Mouse (Mus musculus): ENCODE measurements at regions not wholly inside any gene's neighbourhood (a gene's known extent, or its start where the extent isn't known, plus 50 kb on each side); places are given as distances from the start of the nearest gene placed in this dataset.

- no peaks in the 10 kb centered on the region for H3K36me3 ChIP-seq (ENCODE audit: control insufficient read depth, insufficient read depth, low read length)
- no peak for DNase-seq (ENCODE audit: low spot score)
- no peaks in the 10 kb centered on the region for H3K27me3 ChIP-seq (replicated peaks; ENCODE audit: control insufficient read depth, insufficient read depth, low read length)
- H3K9me3 ChIP-seq (ENCODE audit: control insufficient read depth, low read length): no peaks in the 10 kb centered on the region
- ATAC-seq (replicated peaks; ENCODE audit: low FRiP score): no peak
- no peak overlapping the region for H3K9ac ChIP-seq (ENCODE audit: low read depth, low read length)
- no peak overlapping the region for H3K4me3 ChIP-seq (ENCODE audit: low read depth, low read length)
- H3K4me2 ChIP-seq: no peak overlapping the region
- H3K27ac ChIP-seq (ENCODE audit: low read depth, low read length): no peak overlapping the region
- no peaks in the 10 kb centered on the region for H3K4me1 ChIP-seq (replicated peaks; ENCODE audit: control insufficient read depth, insufficient read depth, low read length)
- 45% methylated on average over 4 of the region's 4 CpGs for WGBS
Observed at GRCm38 (mm10) chr2:107175721-107176120, 114.7 kb upstream of the Kcna4 start.

DNA sequence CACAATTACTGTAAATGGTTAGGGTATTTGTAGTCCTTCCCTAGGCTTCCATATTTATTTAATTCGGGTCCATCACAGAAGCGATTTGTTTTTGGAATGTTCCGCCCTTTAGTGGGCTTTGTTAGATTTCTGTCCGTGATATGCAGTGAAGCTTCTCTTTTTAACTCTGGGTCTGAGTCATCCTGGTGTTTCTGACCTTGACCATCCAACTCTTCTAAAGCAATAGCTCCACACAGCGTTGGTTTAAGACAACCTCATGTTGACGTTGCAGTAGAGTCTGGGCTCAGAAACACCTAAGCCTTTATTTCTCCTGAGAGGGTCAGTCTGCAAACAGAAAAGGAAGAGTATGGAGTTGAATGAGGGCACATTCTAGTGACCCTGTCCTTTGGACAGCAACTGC is 107.4 kb upstream of the Kcna4 start:
- no peaks in the 10 kb centered on the region for H3K36me3 ChIP-seq (ENCODE audit: control insufficient read depth, insufficient read depth, low read length)
- DNase-seq (ENCODE audit: low spot score) (no peak), ATAC-seq (replicated peaks; ENCODE audit: low FRiP score) (no peak)
- H3K4me2 ChIP-seq: no peak overlapping the region
- H3K27me3 ChIP-seq (replicated peaks; ENCODE audit: control insufficient read depth, insufficient read depth, low read length): no peaks in the 10 kb centered on the region
- H3K9me3 ChIP-seq (ENCODE audit: control insufficient read depth, low read length): no peaks in the 10 kb centered on the region
- H3K9ac ChIP-seq (ENCODE audit: low read depth, low read length): no peak overlapping the region
- no peak overlapping the region for H3K4me3 ChIP-seq (ENCODE audit: low read depth, low read length)
- no peak overlapping the region for H3K27ac ChIP-seq (ENCODE audit: low read depth, low read length)
- no peaks in the 10 kb centered on the region for H3K4me1 ChIP-seq (replicated peaks; ENCODE audit: control insufficient read depth, insufficient read depth, low read length)
- WGBS: 75% methylated on average over 6 of the region's 6 CpGs

DNA sequence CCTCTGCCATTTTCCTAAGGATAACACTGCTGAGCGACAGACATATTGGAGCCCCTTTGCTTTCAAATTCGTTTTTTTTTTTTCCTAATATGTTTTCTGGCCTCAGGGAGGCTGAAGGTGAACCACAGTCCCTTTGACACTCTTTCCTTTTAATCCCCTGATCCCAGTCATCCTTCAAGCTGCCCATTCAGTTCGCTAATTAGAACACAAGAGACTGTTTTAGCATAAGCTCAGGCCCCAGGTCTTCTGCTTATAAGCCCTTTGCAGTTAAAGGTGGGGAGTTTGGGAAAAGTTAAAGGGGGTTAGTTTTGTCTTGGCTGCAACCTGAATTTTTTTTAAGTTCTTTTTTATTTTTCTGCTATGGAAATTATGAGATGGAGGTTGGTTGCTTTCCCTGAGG is 105.6 kb upstream of the Kcna4 start:
- no peaks in the 10 kb centered on the region for H3K36me3 ChIP-seq (ENCODE audit: control insufficient read depth, insufficient read depth, low read length)
- no peak overlapping the region for H3K27ac ChIP-seq (ENCODE audit: low read depth, low read length)
- H3K4me1 ChIP-seq (replicated peaks; ENCODE audit: control insufficient read depth, insufficient read depth, low read length): no peaks in the 10 kb centered on the region
- H3K9ac ChIP-seq (ENCODE audit: low read depth, low read length): no peak overlapping the region
- H3K27me3 ChIP-seq (replicated peaks; ENCODE audit: control insufficient read depth, insufficient read depth, low read length): no peaks in the 10 kb centered on the region
- WGBS: 56% methylated on average over 3 of the region's 3 CpGs
- ATAC-seq (replicated peaks; ENCODE audit: low FRiP score): no peak
- H3K9me3 ChIP-seq (ENCODE audit: control insufficient read depth, low read length): no peaks in the 10 kb centered on the region
- no peak overlapping the region for H3K4me3 ChIP-seq (ENCODE audit: low read depth, low read length)
- no peak for DNase-seq (ENCODE audit: low spot score)
- no peak overlapping the region for H3K4me2 ChIP-seq

DNA sequence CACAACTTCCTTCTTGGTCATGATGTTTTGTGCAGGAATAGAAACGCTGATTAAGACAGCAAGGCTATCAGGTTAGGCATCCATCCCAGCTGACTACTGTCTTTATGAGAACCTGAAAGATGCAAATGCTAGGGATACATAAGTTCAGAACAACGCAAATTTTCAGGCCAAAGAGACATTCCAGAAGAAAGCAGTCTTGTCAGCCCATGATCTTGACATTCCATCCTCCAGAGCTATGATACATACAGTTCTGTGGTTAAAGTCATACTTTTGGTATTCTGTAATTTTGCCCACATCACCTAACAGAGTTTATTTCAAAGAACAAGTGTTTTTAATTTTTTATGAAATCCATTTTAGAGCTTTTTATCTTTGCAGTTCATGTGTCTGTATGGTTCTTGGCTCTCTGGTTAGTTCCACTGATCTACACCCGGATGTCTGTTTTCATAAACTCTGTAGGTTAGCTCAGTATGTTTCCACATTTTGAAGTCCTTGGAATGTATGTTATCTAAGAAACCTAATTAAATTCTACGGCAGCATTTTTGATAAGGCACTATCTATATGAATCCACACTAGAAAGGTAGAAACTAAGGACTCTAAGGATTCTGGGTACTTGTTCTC is 88.5 kb upstream of the Kcna4 start:
- 74% methylated on average over 4 of the region's 4 CpGs for WGBS
- H3K27ac ChIP-seq (ENCODE audit: low read depth, low read length): no peak overlapping the region
- no peak overlapping the region for H3K4me2 ChIP-seq
- H3K4me3 ChIP-seq (ENCODE audit: low read depth, low read length): no peak overlapping the region
- ATAC-seq (replicated peaks; ENCODE audit: low FRiP score) (no peak), DNase-seq (ENCODE audit: low spot score) (no peak)
- no peaks in the 10 kb centered on the region for H3K9me3 ChIP-seq (ENCODE audit: control insufficient read depth, low read length)
- no peaks in the 10 kb centered on the region for H3K36me3 ChIP-seq (ENCODE audit: control insufficient read depth, insufficient read depth, low read length)
- no peaks in the 10 kb centered on the region for H3K4me1 ChIP-seq (replicated peaks; ENCODE audit: control insufficient read depth, insufficient read depth, low read length)
- no peak overlapping the region for H3K9ac ChIP-seq (ENCODE audit: low read depth, low read length)
- no peaks in the 10 kb centered on the region for H3K27me3 ChIP-seq (replicated peaks; ENCODE audit: control insufficient read depth, insufficient read depth, low read length)

GRCm38 (mm10) chr2:107202474-107202858 is 88.0 kb upstream of the Kcna4 start:
- WGBS: 58% methylated on average over 3 of the region's 3 CpGs

GRCm38 (mm10) chr2:107221544-107221943 is 68.9 kb upstream of the Kcna4 start:
- WGBS: 52% methylated on average over 1 of the region's 1 CpGs
- H3K9ac ChIP-seq (ENCODE audit: low read depth, low read length): no peak overlapping the region

More at GRCm38 (mm10) chr2:107202474-107202858, 88.0 kb upstream of the Kcna4 start:
- ATAC-seq (replicated peaks; ENCODE audit: low FRiP score) (no peak), DNase-seq (ENCODE audit: low spot score) (no peak)
- no peak overlapping the region for H3K4me3 ChIP-seq (ENCODE audit: low read depth, low read length)
- no peaks in the 10 kb centered on the region for H3K27me3 ChIP-seq (replicated peaks; ENCODE audit: control insufficient read depth, insufficient read depth, low read length)
- H3K9me3 ChIP-seq (ENCODE audit: control insufficient read depth, low read length): no peaks in the 10 kb centered on the region
- no peak overlapping the region for H3K27ac ChIP-seq (ENCODE audit: low read depth, low read length)
- H3K9ac ChIP-seq (ENCODE audit: low read depth, low read length): no peak overlapping the region
- H3K4me2 ChIP-seq: no peak overlapping the region
- H3K4me1 ChIP-seq (replicated peaks; ENCODE audit: control insufficient read depth, insufficient read depth, low read length): no peaks in the 10 kb centered on the region
- H3K36me3 ChIP-seq (ENCODE audit: control insufficient read depth, insufficient read depth, low read length): no peaks in the 10 kb centered on the region

DNA sequence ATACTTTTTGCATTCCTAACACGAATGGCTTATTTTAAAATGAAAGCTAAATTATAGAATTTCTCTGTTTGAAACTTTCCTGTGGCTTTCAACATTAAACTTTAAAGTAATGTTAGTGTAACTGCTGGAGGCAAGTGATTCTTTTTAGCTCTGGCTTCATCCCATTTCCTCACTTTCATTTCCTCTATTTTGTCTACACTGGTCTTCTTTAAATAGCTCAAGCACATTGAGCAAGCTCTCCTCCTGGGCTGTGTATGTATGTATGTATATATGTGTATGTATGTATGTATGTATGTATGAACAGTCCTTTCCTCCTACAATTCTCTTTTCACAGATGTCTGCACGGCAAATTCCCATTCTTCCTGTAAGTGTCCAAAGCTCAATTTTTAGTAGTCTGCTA is 65.8 kb upstream of the Kcna4 start:
- Histone ChIP-seq H3K4me2 (no peak overlapping the region), H3K9me3 (ENCODE audit: control insufficient read depth, low read length) (no peaks in the 10 kb centered on the region), H3K9ac (ENCODE audit: low read depth, low read length) (no peak overlapping the region), H3K4me3 (ENCODE audit: low read depth, low read length) (no peak overlapping the region), H3K27me3 (replicated peaks; ENCODE audit: control insufficient read depth, insufficient read depth, low read length) (no peaks in the 10 kb centered on the region), H3K36me3 (ENCODE audit: control insufficient read depth, insufficient read depth, low read length) (no peaks in the 10 kb centered on the region), H3K4me1 (replicated peaks; ENCODE audit: control insufficient read depth, insufficient read depth, low read length) (no peaks in the 10 kb centered on the region), H3K27ac (ENCODE audit: low read depth, low read length) (no peak overlapping the region)
- 65% methylated on average over 2 of the region's 2 CpGs for WGBS
- DNase-seq (ENCODE audit: low spot score) (no peak), ATAC-seq (replicated peaks; ENCODE audit: low FRiP score) (no peak)

More at GRCm38 (mm10) chr2:107221544-107221943, 68.9 kb upstream of the Kcna4 start:
- H3K27me3 ChIP-seq (replicated peaks; ENCODE audit: control insufficient read depth, insufficient read depth, low read length): no peaks in the 10 kb centered on the region
- H3K4me3 ChIP-seq (ENCODE audit: low read depth, low read length): no peak overlapping the region
- DNase-seq (ENCODE audit: low spot score) (no peak), ATAC-seq (replicated peaks; ENCODE audit: low FRiP score) (no peak)
- H3K36me3 ChIP-seq (ENCODE audit: control insufficient read depth, insufficient read depth, low read length): no peaks in the 10 kb centered on the region
- H3K9me3 ChIP-seq (ENCODE audit: control insufficient read depth, low read length): no peaks in the 10 kb centered on the region
- H3K4me1 ChIP-seq (replicated peaks; ENCODE audit: control insufficient read depth, insufficient read depth, low read length): no peaks in the 10 kb centered on the region
- H3K27ac ChIP-seq (ENCODE audit: low read depth, low read length): no peak overlapping the region
- H3K4me2 ChIP-seq: no peak overlapping the region

DNA sequence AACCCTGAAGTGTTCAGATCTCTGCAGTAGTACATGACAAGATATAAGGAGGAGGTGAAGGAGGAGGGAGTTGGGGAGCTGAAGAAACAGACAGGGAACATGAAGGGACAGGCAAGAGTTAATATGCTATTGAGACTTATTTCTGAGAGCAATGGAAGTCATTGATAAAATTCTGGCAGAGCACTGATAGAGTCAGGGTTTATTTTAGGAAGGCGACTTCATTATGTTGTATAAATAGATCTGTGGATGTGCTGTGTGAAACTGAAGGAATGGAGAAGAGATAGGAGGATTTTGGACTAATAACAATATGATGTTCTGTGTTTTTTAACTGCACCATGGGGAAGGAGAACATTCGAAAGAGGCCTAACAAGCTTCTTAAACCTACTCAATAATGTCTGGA is 63.0 kb upstream of the Kcna4 start:
- Histone ChIP-seq H3K9ac (ENCODE audit: low read depth, low read length) (no peak overlapping the region), H3K4me2 (no peak overlapping the region), H3K9me3 (ENCODE audit: control insufficient read depth, low read length) (no peaks in the 10 kb centered on the region), H3K4me1 (replicated peaks; ENCODE audit: control insufficient read depth, insufficient read depth, low read length) (no peaks in the 10 kb centered on the region), H3K27me3 (replicated peaks; ENCODE audit: control insufficient read depth, insufficient read depth, low read length) (no peaks in the 10 kb centered on the region), H3K36me3 (ENCODE audit: control insufficient read depth, insufficient read depth, low read length) (no peaks in the 10 kb centered on the region), H3K27ac (ENCODE audit: low read depth, low read length) (no peak overlapping the region), H3K4me3 (ENCODE audit: low read depth, low read length) (no peak overlapping the region)
- 63% methylated on average over 2 of the region's 2 CpGs for WGBS
- DNase-seq (ENCODE audit: low spot score) (no peak), ATAC-seq (replicated peaks; ENCODE audit: low FRiP score) (no peak)

- WGBS: 48% methylated on average over 1 of the region's 1 CpGs
- H3K4me1 ChIP-seq (replicated peaks; ENCODE audit: control insufficient read depth, insufficient read depth, low read length): no peaks in the 10 kb centered on the region
- H3K9me3 ChIP-seq (ENCODE audit: control insufficient read depth, low read length): no peaks in the 10 kb centered on the region
- ATAC-seq (replicated peaks; ENCODE audit: low FRiP score): no peak
- H3K27ac ChIP-seq (ENCODE audit: low read depth, low read length): no peak overlapping the region
- H3K4me3 ChIP-seq (ENCODE audit: low read depth, low read length): no peak overlapping the region
- H3K27me3 ChIP-seq (replicated peaks; ENCODE audit: control insufficient read depth, insufficient read depth, low read length): no peaks in the 10 kb centered on the region
- H3K36me3 ChIP-seq (ENCODE audit: control insufficient read depth, insufficient read depth, low read length): no peaks in the 10 kb centered on the region
- no peak overlapping the region for H3K9ac ChIP-seq (ENCODE audit: low read depth, low read length)
- no peak for DNase-seq (ENCODE audit: low spot score)
- no peak overlapping the region for H3K4me2 ChIP-seq
Observed at GRCm38 (mm10) chr2:107228287-107228686, 62.2 kb upstream of the Kcna4 start.
